Mouse (Mus musculus) liver, postnatal 0 days (tissue): ENCODE measurements around the gene Insm1. TPM values are rescaled to one million over a fixed set of nuclear protein-coding genes. Genes with fewer than 3 reads are reported as not detected.

Source experiments
- ATAC-seq: fragments of 200-750 bp; cut with Nextera tagmentation; 2 replicates; pipeline ENCODE4 v1.8.0; 2017; ENCODE audit warnings: mild to moderate bottlenecking, moderate library complexity
- DNase-seq: peaks from one replicate; pipeline ENCODE4 v3.0.0-alpha.2; 2016
- H3K27ac ChIP-seq: fragments of 300-500 bp; sonication (generic); 2 replicates; pipeline ENCODE4 v1.5.1; 2014; ENCODE audit warnings: antibody characterized with exemption, moderate library complexity, mild to moderate bottlenecking, low read depth
- H3K27me3 ChIP-seq: fragments of 300-500 bp; sonication (generic); 2 replicates; pipeline ENCODE4 v1.6.1; 2014; ENCODE audit warnings: low read length, control low read depth, mixed read lengths; ENCODE audit not compliant: insufficient read depth
- H3K36me3 ChIP-seq: fragments of 300-500 bp; sonication (generic); replicated peaks from 2 replicates; pipeline ENCODE4 v1.6.1; 2014; ENCODE audit warnings: mild to moderate bottlenecking, control low read depth, low read length, moderate library complexity, mixed read lengths; ENCODE audit not compliant: insufficient read depth
- H3K4me1 ChIP-seq: fragments of 300-500 bp; sonication (generic); 2 replicates; pipeline ENCODE4 v1.6.1; 2014; ENCODE audit warnings: antibody characterized with exemption, mild to moderate bottlenecking, control low read depth; ENCODE audit not compliant: insufficient read depth
- H3K4me2 ChIP-seq: fragments of 300-500 bp; sonication (generic); 2 replicates; pipeline ENCODE4 v1.6.1; 2014; ENCODE audit warnings: low read depth, mild to moderate bottlenecking, low read length, moderate library complexity, mixed read lengths
- H3K4me3 ChIP-seq: fragments of 300-500 bp; sonication (generic); 2 replicates; pipeline ENCODE4 v1.5.1; 2014; ENCODE audit warnings: low read depth, low read length
- H3K9ac ChIP-seq: fragments of 300-500 bp; sonication (generic); replicated peaks from 2 replicates; pipeline ENCODE4 v1.6.1; 2014; ENCODE audit warnings: mild to moderate bottlenecking, moderate library complexity
- H3K9me3 ChIP-seq: fragments of 300-500 bp; sonication (generic); 2 replicates; pipeline ENCODE4 v1.6.1; 2016; ENCODE audit warnings: mild to moderate bottlenecking, control low read depth, low read length, mixed read lengths
- CTCF ChIP-seq: sonication (generic); IDR thresholded peaks from 2 replicates; pipeline ENCODE4 v1.5.1; 2016; ENCODE audit warnings: antibody characterized with exemption, low read depth
- EP300 ChIP-seq: IDR thresholded peaks from 2 replicates; pipeline ENCODE4 v1.6.1; 2016; ENCODE audit warnings: antibody characterized with exemption, low read depth, mild to moderate bottlenecking
- WGBS: fragments of 180-500 bp; shearing (Covaris S2); extraction: QIAGEN DNeasy Blood & Tissue Kit; methylation state at CpG from one replicate; pipeline ENCODE4 v1.1.7; 2014; ENCODE audit not compliant: insufficient replicate concordance; 5-methylcytosine and 5-hydroxymethylcytosine counted together
- polyA plus RNA-seq: library from polyadenylated mRNA; unstranded; fragments of >200 nt; fragmentation: Nextera tagmentation; extraction: Ambion mirVana; gene quantifications from 2 replicates; pipeline ENCODE4 v1.2.1, GENCODE M21; 2015

The Insm1 gene
- not detected in 2 replicates for polyA plus RNA-seq

DNA sequence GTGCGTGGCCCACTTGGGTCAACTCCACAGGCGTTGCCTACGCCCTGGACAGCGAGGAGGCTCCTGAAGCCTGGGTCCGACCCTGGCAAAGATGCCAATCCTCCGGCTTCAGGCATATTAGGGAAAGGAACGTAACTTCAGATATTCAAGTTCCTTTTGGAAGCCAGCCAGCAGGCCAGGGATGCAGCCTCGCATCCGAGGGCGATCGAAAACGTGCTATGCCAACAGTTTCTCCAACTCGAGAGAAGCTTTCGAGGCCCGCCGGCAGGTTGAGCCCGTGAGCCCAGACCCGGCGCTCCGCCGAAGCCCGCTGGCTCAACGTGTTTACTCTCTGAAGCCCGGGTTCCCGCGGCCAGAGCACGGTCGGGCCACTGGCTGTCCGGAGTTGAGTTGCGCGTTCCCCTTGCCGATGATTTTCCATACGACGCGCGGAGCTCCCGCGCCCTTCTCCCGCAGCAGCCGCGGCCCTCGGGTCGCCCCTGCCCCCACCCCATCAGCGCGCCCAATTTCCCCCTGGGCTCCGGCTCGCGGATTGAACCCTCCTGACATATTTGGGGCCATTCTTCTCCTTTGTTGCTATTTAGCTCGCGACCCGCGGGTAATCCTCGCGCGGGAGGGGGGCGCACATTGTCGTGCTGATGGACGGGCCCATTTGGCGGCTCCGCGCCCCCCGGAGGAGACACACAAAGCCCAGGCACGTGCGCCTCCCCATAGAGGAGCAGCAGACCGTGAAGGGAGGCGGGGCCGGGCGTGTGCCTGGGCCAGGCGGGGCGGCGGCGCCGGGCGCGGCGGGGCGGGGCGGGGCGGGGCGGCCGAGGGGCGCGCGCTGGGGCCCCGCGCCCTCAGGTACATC, at the start of gene Insm1:
TSS of gene Insm1 (plus strand) at position 846 of the 853 bp plus-strand sequence.
- Histone ChIP-seq H3K9ac (no peak within 1 kb of the TSS), H3K36me3 (no peaks in the 10 kb centered on the region), H3K4me3 (peak within 1 kb of the TSS; percentile 45), H3K27ac (no peak within 1 kb of the TSS), H3K4me2 (peak within 1 kb of the TSS; percentile 66), H3K9me3 (no peaks in the 10 kb centered on the region), H3K4me1 (peaks cover 29% of the 10 kb centered on the region), H3K27me3 (peaks cover 89% of the 10 kb centered on the region)
- DNase-seq (peak; percentile 39), ATAC-seq (0 out of 2 replicates have a peak, but pooled peaks have one; percentile 40)
- TF ChIP-seq EP300 (no peak), CTCF (no peak)
- WGBS, result 1% methylated on average over 66 of the region's 86 CpGs

DNA sequence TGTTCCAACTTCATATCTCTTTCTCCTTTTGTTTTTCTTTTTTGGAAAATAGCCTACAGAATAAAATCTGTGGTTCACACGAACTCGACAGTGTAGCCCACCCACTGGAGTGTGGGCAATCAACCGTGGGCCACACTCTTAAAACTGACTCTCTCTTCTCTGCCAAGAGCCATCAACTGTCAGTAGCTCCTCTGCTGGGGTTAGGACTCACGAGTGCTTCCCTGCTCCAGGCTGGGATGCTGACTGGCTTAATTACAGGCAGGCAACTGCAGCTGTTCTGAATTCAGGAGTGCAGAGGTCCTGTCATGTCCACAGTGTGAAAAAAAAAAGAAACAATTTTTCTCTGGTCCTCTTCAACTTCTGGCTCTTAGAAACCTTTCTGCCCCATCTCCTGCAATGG, 49.6 kb upstream of the Insm1 start:
- ATAC-seq (no peak), DNase-seq (no peak)
- no peak overlapping the region for H3K4me2 ChIP-seq
- H3K27me3 ChIP-seq, result no peaks in the 10 kb centered on the region
- H3K36me3 ChIP-seq, result no peaks in the 10 kb centered on the region
- H3K27ac ChIP-seq, result no peak overlapping the region
- 59% methylated on average over 4 of the region's 4 CpGs for WGBS
- no peak overlapping the region for H3K4me3 ChIP-seq
- no peaks in the 10 kb centered on the region for H3K9me3 ChIP-seq
- no peak for TF ChIP-seq CTCF
- H3K4me1 ChIP-seq, result no peaks in the 10 kb centered on the region
- H3K9ac ChIP-seq, result no peak overlapping the region

DNA sequence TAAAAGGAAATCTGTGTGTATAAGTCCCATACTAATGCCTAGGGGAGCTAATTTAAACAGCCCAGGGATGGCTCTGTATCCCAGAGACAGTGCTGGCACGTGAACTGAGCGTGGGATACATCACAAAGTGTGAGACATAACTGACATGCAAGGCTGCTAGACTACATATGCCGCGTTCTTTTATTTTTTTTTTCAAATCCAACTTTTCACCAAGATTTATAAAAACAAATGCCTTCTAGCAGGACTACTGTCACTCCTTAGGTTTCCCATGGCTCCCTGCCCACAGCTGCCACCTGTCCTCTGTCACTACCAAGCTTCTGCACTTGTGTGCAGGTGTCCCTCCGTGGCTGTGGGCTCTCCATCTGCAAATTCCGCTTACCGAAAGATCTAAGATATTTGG, 47.5 kb upstream of the Insm1 start:
- Histone ChIP-seq H3K4me1 (no peaks in the 10 kb centered on the region), H3K36me3 (no peaks in the 10 kb centered on the region), H3K9me3 (0 out of 2 replicates have a peak, but pooled peaks cover 5% of the 10 kb centered on the region), H3K4me3 (no peak overlapping the region), H3K9ac (no peak overlapping the region), H3K4me2 (no peak overlapping the region), H3K27ac (no peak overlapping the region), H3K27me3 (no peaks in the 10 kb centered on the region)
- DNase-seq (no peak), ATAC-seq (no peak)
- WGBS, result 88% methylated on average over 7 of the region's 7 CpGs
- TF ChIP-seq EP300 (no peak), CTCF (no peak)

DNA sequence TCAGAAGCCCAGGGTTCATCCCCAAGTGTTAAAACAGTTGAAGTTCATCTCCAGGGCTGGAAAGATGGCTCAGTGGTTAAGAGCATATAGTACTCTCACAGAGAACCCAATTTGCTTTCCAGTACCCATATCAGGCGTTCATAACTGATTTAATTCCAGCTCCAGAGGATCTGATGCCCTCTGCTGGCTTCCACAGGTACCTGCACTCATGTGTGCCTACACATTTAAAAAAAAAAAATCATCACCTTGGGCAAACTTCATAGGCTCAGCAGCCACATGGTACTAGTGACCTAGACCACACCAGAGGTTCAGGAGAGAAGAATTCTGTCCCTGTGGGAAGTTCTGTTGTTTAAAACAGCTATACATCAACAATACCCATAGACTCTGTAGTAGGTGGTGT, 43.0 kb upstream of the Insm1 start:
- H3K4me2 ChIP-seq, result no peak overlapping the region
- H3K9me3 ChIP-seq, result 0 out of 2 replicates have a peak, but pooled peaks cover 5% of the 10 kb centered on the region
- H3K4me3 ChIP-seq, result no peak overlapping the region
- DNase-seq (no peak), ATAC-seq (no peak)
- H3K27ac ChIP-seq, result no peak overlapping the region
- TF ChIP-seq EP300 (no peak), CTCF (0 out of 2 replicates have a peak, but pooled peaks have one; percentile 4)
- no peak overlapping the region for H3K9ac ChIP-seq
- H3K36me3 ChIP-seq, result no peaks in the 10 kb centered on the region
- H3K27me3 ChIP-seq, result no peaks in the 10 kb centered on the region
- WGBS, result 67% methylated on average over 1 of the region's 1 CpGs
- no peaks in the 10 kb centered on the region for H3K4me1 ChIP-seq

DNA sequence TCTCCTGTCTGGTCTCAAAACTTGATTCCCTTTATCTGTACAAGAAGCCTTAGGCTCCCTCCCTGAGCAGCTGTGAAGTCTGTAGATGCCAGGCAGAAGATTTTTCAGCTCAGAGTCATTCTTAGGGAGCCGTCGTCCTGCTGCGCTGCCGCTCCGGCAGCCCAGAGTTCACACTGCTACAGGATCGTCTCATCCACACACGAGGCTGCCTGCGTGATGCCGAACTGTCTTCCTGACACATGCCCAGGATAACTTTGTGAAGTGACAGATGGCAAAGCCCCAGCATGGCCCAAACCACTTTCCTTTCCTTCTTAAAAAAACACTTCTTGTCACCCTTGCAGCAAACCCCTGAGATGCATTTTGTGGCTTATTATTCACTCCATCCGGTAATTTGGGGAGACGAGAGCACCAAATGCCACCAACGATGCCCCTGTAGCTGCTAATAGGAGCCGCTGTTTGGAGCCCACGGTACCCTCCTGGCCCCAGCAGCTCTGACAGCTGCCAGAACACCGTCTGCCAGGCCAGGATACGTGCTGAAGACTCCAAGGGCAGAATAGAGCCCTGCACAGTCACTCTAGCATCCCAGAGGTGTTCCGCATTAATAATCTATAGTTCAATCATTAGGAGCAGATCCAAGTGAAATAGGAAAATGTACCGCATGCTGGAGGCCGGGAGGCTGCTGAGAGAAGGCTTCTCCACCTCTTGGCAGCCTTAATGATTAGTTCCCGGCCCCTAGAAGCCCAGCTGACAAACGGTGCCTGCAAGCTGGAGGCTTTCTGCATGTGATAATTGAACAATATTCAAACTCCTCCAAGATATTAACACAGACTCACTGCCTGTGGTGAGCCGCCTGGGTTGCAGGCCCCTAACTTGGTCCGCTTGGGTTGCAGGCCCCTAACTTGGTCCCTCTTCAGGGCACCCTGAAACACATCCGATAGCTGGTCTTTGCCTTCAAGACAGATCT, 37.6 kb upstream of the Insm1 start:
- Histone ChIP-seq H3K9me3 (no peaks in the 10 kb centered on the region), H3K27me3 (no peaks in the 10 kb centered on the region), H3K4me3 (no peak overlapping the region), H3K36me3 (no peaks in the 10 kb centered on the region), H3K4me1 (no peaks in the 10 kb centered on the region), H3K4me2 (no peak overlapping the region), H3K9ac (no peak overlapping the region), H3K27ac (no peak overlapping the region)
- DNase-seq, result no peak
- no peak for TF ChIP-seq CTCF
- TF ChIP-seq EP300, result no peak
- no peak for ATAC-seq
- 82% methylated on average over 24 of the region's 24 CpGs for WGBS

DNA sequence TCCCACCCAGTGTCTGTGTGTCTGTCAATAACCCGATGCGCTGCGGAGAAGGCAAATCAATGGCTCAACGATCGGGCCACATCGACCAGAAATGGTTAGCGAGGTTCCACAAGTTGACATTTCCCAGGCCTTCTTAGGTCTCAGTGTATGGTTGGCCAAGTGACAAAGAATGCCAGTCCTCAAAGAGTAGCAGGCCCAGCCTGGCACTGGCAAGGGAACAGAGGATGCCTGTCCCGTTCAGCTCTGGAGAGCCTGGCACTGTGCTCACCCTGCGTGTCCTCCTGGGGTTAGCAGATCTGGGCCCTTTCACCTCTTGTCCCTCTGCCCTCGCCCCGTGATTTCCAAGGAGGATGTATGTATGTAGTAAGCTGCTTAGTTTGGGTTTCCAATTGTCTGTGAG, 25.6 kb upstream of the Insm1 start:
- H3K27ac ChIP-seq, result no peak overlapping the region
- H3K27me3 ChIP-seq, result no peaks in the 10 kb centered on the region
- no peaks in the 10 kb centered on the region for H3K4me1 ChIP-seq
- ATAC-seq (no peak), DNase-seq (no peak)
- no peak overlapping the region for H3K4me2 ChIP-seq
- no peak overlapping the region for H3K4me3 ChIP-seq
- TF ChIP-seq CTCF (no peak), EP300 (no peak)
- WGBS, result 75% methylated on average over 11 of the region's 11 CpGs
- H3K9ac ChIP-seq, result no peak overlapping the region
- H3K36me3 ChIP-seq, result no peaks in the 10 kb centered on the region
- H3K9me3 ChIP-seq, result no peaks in the 10 kb centered on the region
